9 mouse cellular contexts compared by ENCODE assay signal in the genomic region with DNA sequence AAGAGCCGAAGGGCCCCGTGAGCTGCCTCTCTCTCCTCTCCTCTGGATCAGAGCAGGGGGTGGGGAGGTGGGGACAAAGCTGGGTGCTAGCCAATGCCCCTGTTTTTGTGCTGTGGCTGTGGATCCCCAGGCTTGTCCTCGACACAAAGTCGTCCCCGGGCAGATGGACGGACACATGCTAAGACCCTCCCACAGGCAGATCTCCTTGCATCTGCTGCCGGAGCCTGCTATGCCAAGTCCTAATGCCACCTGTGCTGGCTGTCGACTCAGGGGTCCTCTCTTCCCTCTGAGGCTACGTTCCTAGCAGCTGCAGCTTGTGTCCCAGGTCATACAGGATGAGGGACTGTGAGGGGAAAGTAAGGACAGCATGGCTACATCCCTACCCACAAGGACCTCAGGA. TPM values are rescaled to one million over a fixed set of nuclear protein-coding genes. Genes with fewer than 3 reads are reported as not detected.
DNase-seq lines count a peak whose midpoint lies in the region; ATAC-seq and TF ChIP-seq lines count a peak whose summit lies in the region.
"Had no signal": no experiment of that assay in that cellular context is flagged by ENCODE, and none has a peak within 500 bp of the region (broad histone marks: within the 10 kb centered on the region; RNA-seq: fewer than 3 reads in every experiment).

No protein-coding gene starts in this region.

- peaks cover 43% of the 10 kb centered on the region for H3K4me1 ChIP-seq in forebrain, embryonic 10.5 days
- H3K4me1 ChIP-seq in forebrain, embryonic 11.5 days (replicated peaks; ENCODE audit: control insufficient read depth, insufficient read depth, low read length) = no peaks in the 10 kb centered on the region
- peaks cover 14% of the 10 kb centered on the region for H3K4me1 ChIP-seq in embryonic facial prominence, embryonic 13.5 days
- H3K4me1 ChIP-seq in liver, embryonic 15.5 days (replicated peaks) = peaks cover 53% of the 10 kb centered on the region

- H3K27ac ChIP-seq in forebrain, embryonic 10.5 days = peak overlapping the region; percentile 15; the same call in 1 of the 2 replicates
- no peak overlapping the region for H3K27ac ChIP-seq in forebrain, embryonic 11.5 days (ENCODE audit: low read depth, low read length)
- H3K27ac ChIP-seq in layer of hippocampus, adult 2 months = peak overlapping the region; percentile 32; the same call in 1 of the 2 replicates
- H3K27ac ChIP-seq in embryonic facial prominence, embryonic 13.5 days = no peak overlapping the region
- H3K27ac ChIP-seq in liver, embryonic 15.5 days (replicated peaks) = peak overlapping the region; percentile 39; the same call in 1 of the 2 replicates

- WGBS in forebrain, embryonic 10.5 days = 63% methylated on average over 9 of the region's 9 CpGs
- 78% methylated on average over 9 of the region's 9 CpGs for WGBS in forebrain, embryonic 11.5 days
- WGBS in embryonic facial prominence, embryonic 13.5 days = 66% methylated on average over 9 of the region's 9 CpGs
- 52% methylated on average over 9 of the region's 9 CpGs for WGBS in liver, embryonic 15.5 days (ENCODE audit: insufficient replicate concordance)

- H3K4me2 ChIP-seq in forebrain, embryonic 11.5 days (ENCODE audit: low read depth, low read length, severe bottlenecking) = no peak overlapping the region
- H3K4me2 ChIP-seq in embryonic facial prominence, embryonic 13.5 days = peak overlapping the region; percentile 27
- H3K4me2 ChIP-seq in liver, embryonic 15.5 days = peak overlapping the region; percentile 10; the same call in 1 of the 2 replicates

- H3K27me3 ChIP-seq in forebrain, embryonic 10.5 days (ENCODE audit: poor library complexity, severe bottlenecking) = no peaks in the 10 kb centered on the region
- H3K27me3 ChIP-seq in forebrain, embryonic 11.5 days (ENCODE audit: control insufficient read depth, insufficient read depth, low read length) = no peaks in the 10 kb centered on the region
- no peaks in the 10 kb centered on the region for H3K27me3 ChIP-seq in embryonic facial prominence, embryonic 13.5 days
- H3K27me3 ChIP-seq in liver, embryonic 15.5 days = peaks cover 27% of the 10 kb centered on the region

- H3K9me3 ChIP-seq in forebrain, embryonic 10.5 days = no peaks in the 10 kb centered on the region
- H3K9me3 ChIP-seq in forebrain, embryonic 11.5 days (ENCODE audit: control insufficient read depth, low read length) = no peaks in the 10 kb centered on the region
- H3K9me3 ChIP-seq in embryonic facial prominence, embryonic 13.5 days = no peaks in the 10 kb centered on the region
- no peaks in the 10 kb centered on the region for H3K9me3 ChIP-seq in liver, embryonic 15.5 days (replicated peaks)

- TF ChIP-seq CTCF in layer of hippocampus, adult 2 months (conservative IDR thresholded peaks at IDR 0.05) = no peak

- no peak overlapping the region for H3K9ac ChIP-seq in forebrain, embryonic 11.5 days (ENCODE audit: low read length)
- no peak overlapping the region for H3K9ac ChIP-seq in embryonic facial prominence, embryonic 13.5 days
- H3K9ac ChIP-seq in liver, embryonic 15.5 days = no peak overlapping the region

- no peak for DNase-seq in forebrain, embryonic 10.5 days (ENCODE audit: extremely low spot score, low spot score)
- DNase-seq in forebrain, embryonic 11.5 days (ENCODE audit: low spot score) = no peak
- DNase-seq in layer of hippocampus, adult 2 months (ENCODE audit: low spot score in 2 of 2) = no peak
- no peak for DNase-seq in layer of hippocampus, adult 9-11 months
- DNase-seq in MN1 (ENCODE audit: low spot score) = no peak
- DNase-seq in right cerebral cortex, postnatal 14 days = no peak
- DNase-seq: right cerebral cortex, adult 18-20 months had no signal

- ATAC-seq in forebrain, embryonic 11.5 days (replicated peaks; ENCODE audit: low FRiP score) = no peak
- ATAC-seq in embryonic facial prominence, embryonic 13.5 days (ENCODE audit: insufficient number of reproducible peaks, insufficient read depth, low FRiP score, low TSS enrichment, low read depth) = no peak
- ATAC-seq in liver, embryonic 15.5 days (ENCODE audit: insufficient read depth) = no peak

- peak overlapping the region; percentile 16 for H3K4me3 ChIP-seq in forebrain, embryonic 10.5 days
- H3K4me3 ChIP-seq in forebrain, embryonic 11.5 days (ENCODE audit: low read depth, low read length) = no peak overlapping the region
- no peak overlapping the region for H3K4me3 ChIP-seq in layer of hippocampus, adult 2 months
- peak overlapping the region; percentile 11 for H3K4me3 ChIP-seq in embryonic facial prominence, embryonic 13.5 days
- peak overlapping the region; percentile 9; the same call in 1 of the 2 replicates for H3K4me3 ChIP-seq in liver, embryonic 15.5 days (replicated peaks)

- peaks cover 21% of the 10 kb centered on the region for H3K36me3 ChIP-seq in forebrain, embryonic 10.5 days (replicated peaks)
- H3K36me3 ChIP-seq in forebrain, embryonic 11.5 days (ENCODE audit: control insufficient read depth, insufficient read depth, low read length) = peaks cover 12% of the 10 kb centered on the region
- peaks cover 18% of the 10 kb centered on the region for H3K36me3 ChIP-seq in embryonic facial prominence, embryonic 13.5 days
- peaks cover 19% of the 10 kb centered on the region for H3K36me3 ChIP-seq in liver, embryonic 15.5 days (replicated peaks)

RNA-seq across cellular contexts. Expression of a gene that starts 1.6 kb away (rescaled TPM):
- 20.7 and 21.6 TPM in 2 replicates for polyA plus RNA-seq in forebrain, embryonic 10.5 days (2016; fragmentation: Nextera tagmentation; extraction: Ambion mirVana)
- polyA plus RNA-seq in forebrain, embryonic 11.5 days (2014; fragmentation: Nextera tagmentation; extraction: Ambion mirVana) = 21.8 and 27.1 TPM in 2 replicates
- 10 to 100 TPM; 23.2 TPM for total RNA-seq in layer of hippocampus, adult 2 months (2021)
- 27.5 and 34.5 TPM in 2 replicates for polyA plus RNA-seq in embryonic facial prominence, embryonic 13.5 days (2015; fragmentation: Nextera tagmentation; extraction: Ambion mirVana)
- 22.0 and 27.4 TPM in 2 replicates for polyA plus RNA-seq in liver, embryonic 15.5 days (2015; fragmentation: Nextera tagmentation; extraction: Ambion mirVana)

RNA-seq across cellular contexts. Expression of a gene that starts 36.0 kb away (rescaled TPM):
- 558 and 609 TPM in 2 replicates for polyA plus RNA-seq in forebrain, embryonic 10.5 days (2016; fragmentation: Nextera tagmentation; extraction: Ambion mirVana)
- polyA plus RNA-seq in forebrain, embryonic 11.5 days (2014; fragmentation: Nextera tagmentation; extraction: Ambion mirVana) = 565 and 637 TPM in 2 replicates
- total RNA-seq in layer of hippocampus, adult 2 months (2021) = 10 to 100 TPM; 12.6 to 13.4 TPM
- 298 and 330 TPM in 2 replicates for polyA plus RNA-seq in embryonic facial prominence, embryonic 13.5 days (2015; fragmentation: Nextera tagmentation; extraction: Ambion mirVana)
- polyA plus RNA-seq in liver, embryonic 15.5 days (2015; fragmentation: Nextera tagmentation; extraction: Ambion mirVana) = 167 and 213 TPM in 2 replicates

RNA-seq across cellular contexts. Expression of a gene that starts 38.1 kb away (rescaled TPM):
- polyA plus RNA-seq in forebrain, embryonic 10.5 days (2016; fragmentation: Nextera tagmentation; extraction: Ambion mirVana) = 58.3 and 58.8 TPM in 2 replicates
- 50.9 and 52.7 TPM in 2 replicates for polyA plus RNA-seq in forebrain, embryonic 11.5 days (2014; fragmentation: Nextera tagmentation; extraction: Ambion mirVana)
- 10 to 100 TPM; 26.4 to 28.0 TPM for total RNA-seq in layer of hippocampus, adult 2 months (2021)
- polyA plus RNA-seq in embryonic facial prominence, embryonic 13.5 days (2015; fragmentation: Nextera tagmentation; extraction: Ambion mirVana) = 72.6 and 80.7 TPM in 2 replicates
- polyA plus RNA-seq in liver, embryonic 15.5 days (2015; fragmentation: Nextera tagmentation; extraction: Ambion mirVana) = 49.9 and 60.7 TPM in 2 replicates

RNA-seq across cellular contexts. Expression of a gene that starts 41.3 kb away (rescaled TPM):
- 0.67 and 0.84 TPM in 2 replicates for polyA plus RNA-seq in forebrain, embryonic 10.5 days (2016; fragmentation: Nextera tagmentation; extraction: Ambion mirVana)
- 0.59 and 0.83 TPM in 2 replicates for polyA plus RNA-seq in forebrain, embryonic 11.5 days (2014; fragmentation: Nextera tagmentation; extraction: Ambion mirVana)
- 1 to 10 TPM; 2.4 to 2.9 TPM for total RNA-seq in layer of hippocampus, adult 2 months (2021)
- 34.6 and 38.8 TPM in 2 replicates for polyA plus RNA-seq in embryonic facial prominence, embryonic 13.5 days (2015; fragmentation: Nextera tagmentation; extraction: Ambion mirVana)
- polyA plus RNA-seq in liver, embryonic 15.5 days (2015; fragmentation: Nextera tagmentation; extraction: Ambion mirVana) = 66.4 and 66.7 TPM in 2 replicates

RNA-seq across cellular contexts. Expression of a gene that starts 49.9 kb away (rescaled TPM):
- polyA plus RNA-seq in forebrain, embryonic 10.5 days (2016; fragmentation: Nextera tagmentation; extraction: Ambion mirVana) = 401 and 402 TPM in 2 replicates
- polyA plus RNA-seq in forebrain, embryonic 11.5 days (2014; fragmentation: Nextera tagmentation; extraction: Ambion mirVana) = 399 and 407 TPM in 2 replicates
- 100 to 1,000 TPM; 472 to 491 TPM for total RNA-seq in layer of hippocampus, adult 2 months (2021)
- 415 and 428 TPM in 2 replicates for polyA plus RNA-seq in embryonic facial prominence, embryonic 13.5 days (2015; fragmentation: Nextera tagmentation; extraction: Ambion mirVana)
- polyA plus RNA-seq in liver, embryonic 15.5 days (2015; fragmentation: Nextera tagmentation; extraction: Ambion mirVana) = 92.3 and 115 TPM in 2 replicates

Comparison
In these comparisons a context has a peak if more than half of its experiments do, and no peak if none do; other contexts are left out.
1. H3K27ac ChIP-seq: peak in forebrain, embryonic 10.5 days (single experiment), layer of hippocampus, adult 2 months (single experiment) and liver, embryonic 15.5 days (single experiment); none in forebrain, embryonic 11.5 days (single experiment) and embryonic facial prominence, embryonic 13.5 days (single experiment).
2. H3K4me3 ChIP-seq: peak in forebrain, embryonic 10.5 days (single experiment), embryonic facial prominence, embryonic 13.5 days (single experiment) and liver, embryonic 15.5 days (single experiment); none in forebrain, embryonic 11.5 days (single experiment) and layer of hippocampus, adult 2 months (single experiment).